In the genomic region with DNA sequence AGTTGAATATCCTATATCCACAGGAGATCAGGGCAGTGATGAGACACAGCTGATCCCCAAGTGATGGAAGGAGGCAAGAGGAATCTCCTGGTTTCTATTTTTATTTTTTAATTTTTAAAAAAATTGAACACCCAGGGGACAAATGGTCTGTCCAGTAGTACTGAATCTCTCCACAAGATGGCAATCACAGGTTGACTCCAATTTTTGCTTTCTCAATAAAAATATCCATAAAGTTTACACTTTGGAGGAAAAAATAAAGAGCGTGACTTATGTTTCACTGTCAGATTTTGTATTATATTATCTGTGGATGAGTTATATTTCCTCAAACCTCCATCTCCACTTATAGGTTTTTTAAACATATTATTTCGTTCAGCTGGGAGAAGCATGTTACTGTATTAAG, we compare ENCODE assay signal across 11 mouse cellular contexts.
DNase-seq lines count a peak whose midpoint lies in the region; ATAC-seq and TF ChIP-seq lines count a peak whose summit lies in the region.
"Had no signal": no experiment of that assay in that cellular context is flagged by ENCODE, and none has a peak within 500 bp of the region (broad histone marks: within the 10 kb centered on the region; RNA-seq: fewer than 3 reads in every experiment).

No protein-coding gene starts in this region.

- no peaks in the 10 kb centered on the region; the same call in 1 of the 2 replicates for H3K4me1 ChIP-seq in forebrain, embryonic 14.5 days (ENCODE audit: control insufficient read depth, insufficient read depth, low read length)
- no peaks in the 10 kb centered on the region for H3K4me1 ChIP-seq in forebrain, embryonic 10.5 days
- no peaks in the 10 kb centered on the region for H3K4me1 ChIP-seq in MEL (ENCODE audit: control insufficient read depth in 1 of 2, insufficient read depth in 2 of 2, low read length in 2 of 2)
- no peaks in the 10 kb centered on the region for H3K4me1 ChIP-seq in thymus, adult 2 months (replicated peaks; ENCODE audit: control insufficient read depth, insufficient read depth, low read length)

- peak; percentile 84 for TF ChIP-seq RAD21 in MEL (IDR thresholded peaks at IDR 0.05; ENCODE audit: low read depth, low read length)

- TF ChIP-seq EP300 in MEL (IDR thresholded peaks at IDR 0.05; ENCODE audit: low read depth in 1 of 2, low read length in 2 of 2): no peak

- ATAC-seq in forebrain, embryonic 14.5 days: no peak
- ATAC-seq: inflammation-experienced regulatory T-cells, adult 6 months had no signal

- no peak for TF ChIP-seq POLR2A in MEL (IDR thresholded peaks at IDR 0.05; ENCODE audit: control insufficient read depth in 1 of 2, insufficient read depth in 1 of 2, low read depth in 1 of 2, low read length in 2 of 2, poor library complexity in 1 of 2)
- TF ChIP-seq POLR2A in thymus, adult 2 months (IDR thresholded peaks at IDR 0.05; ENCODE audit: control insufficient read depth, extremely low read depth, insufficient read depth, low read length, poor library complexity): no peak

- DNase-seq in forebrain, embryonic 14.5 days (ENCODE audit: low spot score): peak; percentile 59
- no peak for DNase-seq in forebrain, embryonic 10.5 days (ENCODE audit: extremely low spot score, low spot score)
- DNase-seq in left cerebral cortex, adult 2 months (ENCODE audit: extremely low spot score in 1 of 2, low spot score in 2 of 2): no peak
- no peak for DNase-seq in left cerebral cortex, adult 18-20 months (ENCODE audit: low spot score in 2 of 2)
- DNase-seq in 3T3-L1 (ENCODE audit: low read depth, low spot score): peak; percentile 59
- peak; percentile 41 for DNase-seq in MEL (ENCODE audit: low read depth, low spot score)
- DNase-seq in urinary bladder, postnatal 10 days (ENCODE audit: low spot score): no peak
- DNase-seq in thymus, adult 2 months: no peak

- H3K9ac ChIP-seq in forebrain, embryonic 14.5 days (ENCODE audit: low read length): no peak overlapping the region
- H3K9ac ChIP-seq in MEL (ENCODE audit: control insufficient read depth, low read depth, low read length, poor library complexity, severe bottlenecking): no peak overlapping the region

- H3K9me3 ChIP-seq in forebrain, embryonic 14.5 days (replicated peaks; ENCODE audit: control insufficient read depth, low read length): no peaks in the 10 kb centered on the region
- no peaks in the 10 kb centered on the region for H3K9me3 ChIP-seq in forebrain, embryonic 10.5 days
- H3K9me3 ChIP-seq in MEL (replicated peaks; ENCODE audit: insufficient read depth, low read length): no peaks in the 10 kb centered on the region

- H3K79me2 ChIP-seq in MEL (ENCODE audit: control insufficient read depth, insufficient read depth, low read length, poor library complexity): no peaks in the 10 kb centered on the region

- H3K36me3 ChIP-seq in forebrain, embryonic 14.5 days (ENCODE audit: control insufficient read depth, insufficient read depth, low read length): no peaks in the 10 kb centered on the region
- H3K36me3 ChIP-seq in forebrain, embryonic 10.5 days (replicated peaks): no peaks in the 10 kb centered on the region
- no peaks in the 10 kb centered on the region for H3K36me3 ChIP-seq in MEL (ENCODE audit: control insufficient read depth in 1 of 2, insufficient read depth in 2 of 2, low read length in 2 of 2)
- no peaks in the 10 kb centered on the region for H3K36me3 ChIP-seq in thymus, adult 2 months (ENCODE audit: control insufficient read depth, insufficient read depth, low read length)

- intact Hi-C loops in left cerebral cortex, adult 2 months (cut with DNase I): loop anchor here (5.0 kb wide), 2 partner anchors 178 to 223 kb away; no protein-coding TSS in a partner anchor

- H3K4me3 ChIP-seq in forebrain, embryonic 14.5 days (ENCODE audit: low read depth, low read length): no peak overlapping the region
- no peak overlapping the region for H3K4me3 ChIP-seq in forebrain, embryonic 10.5 days
- H3K4me3 ChIP-seq in left cerebral cortex, adult 2 months: no peak overlapping the region
- no peak overlapping the region for H3K4me3 ChIP-seq in MEL (ENCODE audit: control insufficient read depth in 1 of 2, insufficient read depth in 1 of 2, low read depth in 2 of 2, low read length in 2 of 2)
- no peak overlapping the region for H3K4me3 ChIP-seq in thymus, adult 2 months (ENCODE audit: control insufficient read depth, insufficient read depth, low read length)
- H3K4me3 ChIP-seq: myocyte had no signal

- no peak overlapping the region for H3K27ac ChIP-seq in forebrain, embryonic 14.5 days (ENCODE audit: low read depth, low read length)
- no peak overlapping the region for H3K27ac ChIP-seq in forebrain, embryonic 10.5 days
- no peak overlapping the region for H3K27ac ChIP-seq in left cerebral cortex, adult 2 months
- H3K27ac ChIP-seq in MEL (ENCODE audit: control insufficient read depth, low read depth, low read length): no peak overlapping the region
- H3K27ac ChIP-seq in thymus, adult 2 months (ENCODE audit: control insufficient read depth, insufficient read depth, low read length): no peak overlapping the region

- peak; percentile 78 for TF ChIP-seq CTCF in left cerebral cortex, adult 2 months (IDR thresholded peaks at IDR 0.05)
- TF ChIP-seq CTCF in MEL (IDR thresholded peaks at IDR 0.05 in 2 of 3, conservative IDR thresholded peaks at IDR 0.05 in 1 of 3; ENCODE audit: control insufficient read depth in 1 of 3, insufficient read depth in 1 of 3, low read depth in 2 of 3, low read length in 3 of 3, poor library complexity in 1 of 3, severe bottlenecking in 1 of 3): peak in 2 of 3 experiments; percentile 12 to 62; a peak in 3 of 6 replicates
- no peak for TF ChIP-seq CTCF in thymus, adult 2 months (IDR thresholded peaks at IDR 0.05; ENCODE audit: borderline replicate concordance, control insufficient read depth, extremely low read depth, insufficient read depth, low read length, poor library complexity)

- no peaks in the 10 kb centered on the region for H3K27me3 ChIP-seq in forebrain, embryonic 14.5 days (replicated peaks; ENCODE audit: control insufficient read depth, insufficient read depth, low read length)
- H3K27me3 ChIP-seq in forebrain, embryonic 10.5 days (ENCODE audit: poor library complexity, severe bottlenecking): no peaks in the 10 kb centered on the region
- no peaks in the 10 kb centered on the region for H3K27me3 ChIP-seq in MEL (ENCODE audit: control insufficient read depth in 1 of 2, insufficient read depth in 2 of 2, low read length in 2 of 2)
- no peaks in the 10 kb centered on the region for H3K27me3 ChIP-seq in thymus, adult 2 months (ENCODE audit: control insufficient read depth, insufficient read depth, low read length)

- WGBS in forebrain, embryonic 14.5 days: 66% methylated on average over 2 of the region's 2 CpGs
- WGBS in forebrain, embryonic 10.5 days: 77% methylated on average over 2 of the region's 2 CpGs
- WGBS in thymus, adult 2 months: 57% methylated on average over 2 of the region's 2 CpGs

- no peak overlapping the region for H3K4me2 ChIP-seq in forebrain, embryonic 14.5 days (ENCODE audit: low read length)
- H3K4me2 ChIP-seq: liver, embryonic 11.5 days had no signal

TF ChIP-seq in MEL, 35 proteins besides CTCF, POLR2A, EP300 and RAD21:
- peak; percentile 76 for TF ChIP-seq SMC3 (IDR thresholded peaks at IDR 0.05; ENCODE audit: low read depth, low read length)
- TF ChIP-seq ETS1 (IDR thresholded peaks at IDR 0.05; ENCODE audit: low read depth, low read length): no peak
- peak; percentile 76 for TF ChIP-seq ZC3H11A (IDR thresholded peaks at IDR 0.05; ENCODE audit: low read depth, low read length)

Comparison
In these comparisons a context has a peak if more than half of its experiments do, and no peak if none do; other contexts are left out.
1. DNase-seq: peak in forebrain, embryonic 14.5 days (single experiment), 3T3-L1 (single experiment) and MEL (single experiment); none in forebrain, embryonic 10.5 days (single experiment), left cerebral cortex, adult 2 months (0 of 2), left cerebral cortex, adult 18-20 months (0 of 2), urinary bladder, postnatal 10 days (single experiment) and thymus, adult 2 months (single experiment).